Mouse (Mus musculus) neural tube, embryonic 11.5 days (tissue): ENCODE measurements around the gene Syncrip. TPM values are rescaled to one million over a fixed set of nuclear protein-coding genes. Genes with fewer than 3 reads are reported as not detected.

ENCODE experiments used
- ATAC-seq: fragments of 200-750 bp; cut with Nextera tagmentation; 2 replicates; pipeline ENCODE4 v1.8.0; 2017; ENCODE audit warnings: moderate number of reproducible peaks, mild to moderate bottlenecking, moderate TSS enrichment, moderate library complexity; ENCODE audit not compliant: insufficient read depth, low FRiP score, low TSS enrichment
- DNase-seq: peaks from one replicate; pipeline ENCODE4 v3.0.0-alpha.2; 2015; ENCODE audit warnings: low spot score
- H3K27ac ChIP-seq: fragments of 300-500 bp; sonication (generic); 2 replicates; pipeline ENCODE4 v1.5.1; 2014; ENCODE audit warnings: low read depth, mild to moderate bottlenecking, low read length
- H3K27me3 ChIP-seq: fragments of 300-500 bp; sonication (generic); 2 replicates; pipeline ENCODE4 v1.6.1; 2014; ENCODE audit warnings: mild to moderate bottlenecking, low read length, mixed read lengths; ENCODE audit not compliant: control insufficient read depth, insufficient read depth
- H3K36me3 ChIP-seq: fragments of 300-500 bp; sonication (generic); 2 replicates; pipeline ENCODE4 v1.6.1; 2014; ENCODE audit warnings: mild to moderate bottlenecking, low read length, moderate library complexity, mixed read lengths; ENCODE audit not compliant: control insufficient read depth, insufficient read depth
- H3K4me1 ChIP-seq: fragments of 300-500 bp; sonication (generic); 2 replicates; pipeline ENCODE4 v1.6.1; 2014; ENCODE audit warnings: low read length, mixed read lengths; ENCODE audit not compliant: control insufficient read depth, insufficient read depth
- H3K4me2 ChIP-seq: fragments of 300-500 bp; sonication (generic); 2 replicates; pipeline ENCODE4 v1.6.1; 2014; ENCODE audit warnings: low read depth, mild to moderate bottlenecking, moderate library complexity
- H3K4me3 ChIP-seq: fragments of 300-500 bp; sonication (generic); 2 replicates; pipeline ENCODE4 v1.5.1; 2014; ENCODE audit warnings: low read depth, low read length
- H3K9ac ChIP-seq: fragments of 300-500 bp; sonication (generic); 2 replicates; pipeline ENCODE4 v1.6.1; 2014; ENCODE audit warnings: mild to moderate bottlenecking, low read length
- H3K9me3 ChIP-seq: fragments of 300-500 bp; sonication (generic); 2 replicates; pipeline ENCODE4 v1.6.1; 2016; ENCODE audit warnings: low read length; ENCODE audit not compliant: control insufficient read depth
- WGBS: fragments of 180-500 bp; shearing (Covaris S2); extraction: QIAGEN DNeasy Blood & Tissue Kit; methylation state at CpG from one replicate; pipeline ENCODE4 v1.1.7; 2014; 5-methylcytosine and 5-hydroxymethylcytosine counted together
- polyA plus RNA-seq: library from polyadenylated mRNA; unstranded; fragments of >200 nt; fragmentation: Nextera tagmentation; extraction: Ambion mirVana; gene quantifications from 2 replicates; pipeline ENCODE4 v1.2.1, GENCODE M21; 2014

The Syncrip gene
- polyA plus RNA-seq, 1 experiment from 2014 or later, result 124 TPM

- Histone ChIP-seq H3K9me3 (no peaks in the 10 kb centered on the region), H3K4me3 (no peak overlapping the region), H3K4me2 (no peak overlapping the region), H3K4me1 (no peaks in the 10 kb centered on the region), H3K27me3 (no peaks in the 10 kb centered on the region), H3K27ac (no peak overlapping the region), H3K9ac (no peak overlapping the region), H3K36me3 (no peaks in the 10 kb centered on the region)
- WGBS, result 87% methylated on average over 6 of the region's 6 CpGs
- no peak for DNase-seq
- ATAC-seq, result no peak
These were observed 19.5 kb upstream of the Syncrip start for GRCm38 (mm10) chr9:88501846-88502245.

GRCm38 (mm10) chr9:88500112-88500511, 17.7 kb upstream of the Syncrip start:
- 90% methylated on average over 2 of the region's 2 CpGs for WGBS
- DNase-seq, result no peak
- Histone ChIP-seq H3K27ac (no peak overlapping the region), H3K4me3 (no peak overlapping the region), H3K27me3 (no peaks in the 10 kb centered on the region), H3K9me3 (no peaks in the 10 kb centered on the region), H3K4me2 (no peak overlapping the region), H3K4me1 (no peaks in the 10 kb centered on the region), H3K9ac (no peak overlapping the region), H3K36me3 (no peaks in the 10 kb centered on the region)
- ATAC-seq, result no peak

GRCm38 (mm10) chr9:88492522-88492921, 10.1 kb upstream of the Syncrip start:
- Histone ChIP-seq H3K4me1 (no peaks in the 10 kb centered on the region), H3K4me3 (no peak overlapping the region), H3K27ac (no peak overlapping the region), H3K9ac (no peak overlapping the region), H3K4me2 (no peak overlapping the region), H3K27me3 (no peaks in the 10 kb centered on the region), H3K9me3 (no peaks in the 10 kb centered on the region), H3K36me3 (no peaks in the 10 kb centered on the region)
- WGBS, result 69% methylated on average over 1 of the region's 1 CpGs
- no peak for ATAC-seq
- no peak for DNase-seq

- ATAC-seq (no peak), DNase-seq (no peak)
- Histone ChIP-seq H3K4me2 (no peak overlapping the region), H3K4me1 (peaks cover 3% of the 10 kb centered on the region; the same call in 1 of the 2 replicates), H3K36me3 (no peaks in the 10 kb centered on the region), H3K9ac (no peak overlapping the region), H3K27me3 (no peaks in the 10 kb centered on the region), H3K4me3 (no peak overlapping the region), H3K9me3 (no peaks in the 10 kb centered on the region), H3K27ac (no peak overlapping the region)
- WGBS, result 59% methylated on average over 6 of the region's 6 CpGs
These were observed 2.2 kb upstream of the Syncrip start for GRCm38 (mm10) chr9:88484531-88484930.

GRCm38 (mm10) chr9:88482829-88483396, 539 bp upstream of the Syncrip start:
- Histone ChIP-seq H3K9ac (peak overlapping the region; percentile 91), H3K4me3 (peak overlapping the region; percentile 100), H3K4me1 (peaks cover 3% of the 10 kb centered on the region; the same call in 1 of the 2 replicates), H3K4me2 (peak overlapping the region; percentile 56), H3K9me3 (no peaks in the 10 kb centered on the region), H3K27ac (peak overlapping the region; percentile 99), H3K27me3 (no peaks in the 10 kb centered on the region), H3K36me3 (no peaks in the 10 kb centered on the region)
- under 1% methylated on average over 45 of the region's 52 CpGs for WGBS
- DNase-seq (no peak), ATAC-seq (no peak)

- H3K4me2 ChIP-seq, result peak overlapping the region; percentile 73
- H3K9ac ChIP-seq, result peak overlapping the region; percentile 99
- ATAC-seq (peak; percentile 9; the same call in 1 of the 2 replicates), DNase-seq (peak; percentile 68)
- H3K27me3 ChIP-seq, result no peaks in the 10 kb centered on the region
- WGBS, result 0% methylated on average over 25 of the region's 43 CpGs
- H3K36me3 ChIP-seq, result no peaks in the 10 kb centered on the region
- H3K27ac ChIP-seq, result peak overlapping the region; percentile 98
- H3K4me1 ChIP-seq, result peaks cover 3% of the 10 kb centered on the region; the same call in 1 of the 2 replicates
- peak overlapping the region; percentile 100 for H3K4me3 ChIP-seq
- H3K9me3 ChIP-seq, result no peaks in the 10 kb centered on the region
These were observed 598 bp downstream of the Syncrip start for GRCm38 (mm10) chr9:88481791-88482160.

GRCm38 (mm10) chr9:88481061-88481790, 1.1 kb downstream of the Syncrip start:
- ATAC-seq, result no peak; the same call in 1 of the 2 replicates
- WGBS, result under 1% methylated on average over 76 of the region's 78 CpGs
- H3K27me3 ChIP-seq, result no peaks in the 10 kb centered on the region
- peaks cover 3% of the 10 kb centered on the region; the same call in 1 of the 2 replicates for H3K4me1 ChIP-seq
- H3K27ac ChIP-seq, result peak overlapping the region; percentile 98
- H3K4me2 ChIP-seq, result peak overlapping the region; percentile 73
- H3K9ac ChIP-seq, result peak overlapping the region; percentile 99
- DNase-seq, result peak; percentile 37
- H3K9me3 ChIP-seq, result no peaks in the 10 kb centered on the region
- H3K4me3 ChIP-seq, result peak overlapping the region; percentile 100
- H3K36me3 ChIP-seq, result no peaks in the 10 kb centered on the region

GRCm38 (mm10) chr9:88480120-88480519, 2.3 kb downstream of the Syncrip start:
- whole genome bisulfite sequencing, result 12% methylated on average over 1 of the region's 1 CpGs
- peaks cover 3% of the 10 kb centered on the region; the same call in 1 of the 2 replicates for H3K4me1 ChIP-seq
- H3K4me2 ChIP-seq, result peak overlapping the region; percentile 73
- H3K27me3 ChIP-seq, result no peaks in the 10 kb centered on the region
- H3K9me3 ChIP-seq, result no peaks in the 10 kb centered on the region
- no peak overlapping the region for H3K9ac ChIP-seq
- H3K27ac ChIP-seq, result no peak overlapping the region
- DNase-seq, result no peak
- no peak for ATAC-seq
- H3K4me3 ChIP-seq, result peak overlapping the region; percentile 100
- H3K36me3 ChIP-seq, result no peaks in the 10 kb centered on the region

- ATAC-seq (no peak), DNase-seq (no peak)
- Histone ChIP-seq H3K4me1 (no peaks in the 10 kb centered on the region), H3K4me2 (no peak overlapping the region), H3K27ac (no peak overlapping the region), H3K36me3 (peaks cover 10% of the 10 kb centered on the region), H3K27me3 (no peaks in the 10 kb centered on the region), H3K9me3 (no peaks in the 10 kb centered on the region), H3K9ac (no peak overlapping the region), H3K4me3 (no peak overlapping the region)
- whole genome bisulfite sequencing, result 54% methylated on average over 1 of the region's 1 CpGs
These were observed 6.2 kb downstream of the Syncrip start for GRCm38 (mm10) chr9:88476138-88476537.
